8 mouse cellular contexts compared by ENCODE assay signal in genomic region chr5:53268095-53268692, GRCm38 (mm10). TPM values are rescaled to one million over a fixed set of nuclear protein-coding genes. Genes with fewer than 3 reads are reported as not detected.
DNase-seq lines count a peak whose midpoint lies in the region; TF ChIP-seq lines count a peak whose summit lies in the region.

No protein-coding gene starts in this region.

- H3K27ac ChIP-seq in kidney, adult 2 months (ENCODE audit: insufficient read depth, low read depth, low read length): no peak overlapping the region
- H3K27ac ChIP-seq in ES-E14 (ENCODE audit: insufficient read depth, low read depth, low read length, poor library complexity, severe bottlenecking): no peak overlapping the region

- TF ChIP-seq CTCF in kidney, adult 2 months (conservative IDR thresholded peaks at IDR 0.05; ENCODE audit: insufficient read depth, insufficient read length, low read depth, low read length): no peak

- TF ChIP-seq POLR2A in kidney, adult 2 months (IDR thresholded peaks at IDR 0.05; ENCODE audit: low read depth, low read length): no peak

- in situ Hi-C loops in ES-E14 (cut with MboI; ENCODE audit: low sequenced_read_pairs in 2 of 2, unreplicated experiment in 2 of 2): no loop called here

- H3K36me3 ChIP-seq in kidney, adult 2 months (ENCODE audit: control insufficient read depth, insufficient read depth, low read length): no peaks in the 10 kb centered on the region
- peaks cover 4% of the 10 kb centered on the region; the same call in 1 of the 2 replicates for H3K36me3 ChIP-seq in ES-E14 (ENCODE audit: control insufficient read depth, insufficient read depth, low read length, poor library complexity, severe bottlenecking)

- H3K4me3 ChIP-seq in kidney, adult 2 months (ENCODE audit: insufficient read depth, low read depth, low read length): no peak overlapping the region
- H3K4me3 ChIP-seq in ES-E14 (ENCODE audit: insufficient read depth in 1 of 2, low read depth in 1 of 2, low read length in 2 of 2, poor library complexity in 1 of 2, severe bottlenecking in 1 of 2): peak overlapping the region in 1 of 2 experiments; percentile 82; a peak in 2 of 4 replicates

- no peaks in the 10 kb centered on the region for H3K9me3 ChIP-seq in ES-E14 (ENCODE audit: control insufficient read depth, insufficient read depth, low read depth, low read length)

- peaks cover 11% of the 10 kb centered on the region for H3K4me1 ChIP-seq in kidney, adult 2 months (ENCODE audit: control insufficient read depth, insufficient read depth, low read length)
- H3K4me1 ChIP-seq in ES-E14 (ENCODE audit: control insufficient read depth in 2 of 2, insufficient read depth in 2 of 2, low read length in 2 of 2, poor library complexity in 1 of 2): peaks cover 3 to 7% of the 10 kb centered on the region in 2 experiments; a peak in 2 of 4 replicates

- 60% methylated on average over 6 of the region's 6 CpGs for WGBS in kidney, adult 2 months

- H3K27me3 ChIP-seq in kidney, adult 2 months (replicated peaks; ENCODE audit: control insufficient read depth, insufficient read depth, low read length): no peaks in the 10 kb centered on the region

- DNase-seq in kidney, adult 2 months: peak; percentile 25
- DNase-seq in kidney, adult 18-20 months: no peak
- DNase-seq in ES-E14 (ENCODE audit: low read depth, low spot score): no peak
- peak; percentile 67 for DNase-seq in gastrocnemius, adult 18-20 months (ENCODE audit: low spot score)
- peak; percentile 12 for DNase-seq in induced T-regulatory cell, adult 2 months (ENCODE audit: low read depth)
- DNase-seq in spleen, postnatal 36 days (ENCODE audit: low spot score in 2 of 2): no peak
- DNase-seq in right cerebral cortex, postnatal 10 days (ENCODE audit: low spot score in 2 of 2): no peak
- no peak for DNase-seq in layer of hippocampus, adult 11-12 months (ENCODE audit: low spot score)

- peak overlapping the region; percentile 24; the same call in 1 of the 2 replicates for H3K9ac ChIP-seq in ES-E14 (ENCODE audit: insufficient read depth, low read depth, low read length, poor library complexity, severe bottlenecking)

TF ChIP-seq in ES-E14, 5 proteins besides CTCF, POLR2A, EP300 and RAD21:
- no peak for TF ChIP-seq CHD2 (IDR thresholded peaks at IDR 0.05; ENCODE audit: low read depth, low read length)
- TF ChIP-seq ZNF384 (IDR thresholded peaks at IDR 0.05; ENCODE audit: low read depth, low read length): no peak
- TF ChIP-seq MAFK (IDR thresholded peaks at IDR 0.05; ENCODE audit: insufficient read depth, low read depth, low read length): no peak
- no peak for TF ChIP-seq HCFC1 (IDR thresholded peaks at IDR 0.05; ENCODE audit: borderline replicate concordance, insufficient read depth, low read length)
- no peak for TF ChIP-seq ZC3H11A (IDR thresholded peaks at IDR 0.05; ENCODE audit: borderline replicate concordance, low read depth, low read length)
TF ChIP-seq in ES-E14: peak in this region for 0.

RNA-seq across cellular contexts. Expression of gene Smim20, which starts 1.3 kb away (rescaled TPM):
- polyA plus RNA-seq in kidney, adult 2 months (2012; rRNA removed): 99.5 and 103 TPM in 2 replicates
- total RNA-seq in ES-E14 (2012; rRNA removed): 32.6 and 36.1 TPM in 2 replicates
- total RNA-seq in gastrocnemius, adult 18-20 months (2021): 10 to 100 TPM; 51.0 to 57.7 TPM

RNA-seq across cellular contexts. Expression of gene Sel1l3, which starts 54.5 kb away (rescaled TPM):
- 28.6 and 31.5 TPM in 2 replicates for polyA plus RNA-seq in kidney, adult 2 months (2012; rRNA removed)
- total RNA-seq in ES-E14 (2012; rRNA removed): 1.3 and 3.0 TPM in 2 replicates
- 10 to 100 TPM; 52.0 to 54.8 TPM for total RNA-seq in gastrocnemius, adult 18-20 months (2021)

Comparison
In these comparisons a context has a peak if more than half of its experiments do, and no peak if none do; other contexts are left out.
1. DNase-seq: peak in kidney, adult 2 months (single experiment), gastrocnemius, adult 18-20 months (single experiment) and induced T-regulatory cell, adult 2 months (single experiment); none in kidney, adult 18-20 months (single experiment), ES-E14 (single experiment), spleen, postnatal 36 days (0 of 2), right cerebral cortex, postnatal 10 days (0 of 2) and layer of hippocampus, adult 11-12 months (single experiment).
2. RNA of gene Sel1l3, which starts 54.5 kb away (total RNA-seq): 52.0 to 54.8 TPM in gastrocnemius, adult 18-20 months; 1.3 to 3.0 TPM in ES-E14; every median in the first group is over 10 times any median in the second.